ENCODE assay signal across 19 mouse cellular contexts in genomic region chr10:60113965-60114690, GRCm38 (mm10). TPM values are rescaled to one million over a fixed set of nuclear protein-coding genes. Genes with fewer than 3 reads are reported as not detected.
DNase-seq lines count a peak whose midpoint lies in the region; ATAC-seq and TF ChIP-seq lines count a peak whose summit lies in the region.
"Had no signal": no experiment of that assay in that cellular context is flagged by ENCODE, and none has a peak within 500 bp of the region (broad histone marks: within the 10 kb centered on the region; RNA-seq: fewer than 3 reads in every experiment).

No protein-coding gene starts in this region.

- H3K27ac ChIP-seq in cerebellum, adult 2 months (ENCODE audit: insufficient read depth, low read length) = peak overlapping the region; percentile 11; the same call in 1 of the 2 replicates
- 0 out of 2 replicates have a peak overlapping the region, but pooled peaks have one; percentile 9 for H3K27ac ChIP-seq in midbrain, embryonic 10.5 days (replicated peaks)
- H3K27ac ChIP-seq in midbrain, embryonic 14.5 days (replicated peaks; ENCODE audit: low read depth, low read length) = no peak overlapping the region
- H3K27ac ChIP-seq in neural tube, embryonic 15.5 days (replicated peaks) = 0 out of 2 replicates have a peak overlapping the region, but pooled peaks have one; percentile 5
- H3K27ac ChIP-seq: embryonic facial prominence, embryonic 12.5 days; heart, embryonic 13.5 days; macrophage; stomach, embryonic 15.5 days had no signal

- no peak for TF ChIP-seq POLR2A in cerebellum, adult 2 months (IDR thresholded peaks at IDR 0.05; ENCODE audit: borderline replicate concordance, insufficient read depth, low read length)
- no peak for TF ChIP-seq POLR2A in lung, adult 2 months (IDR thresholded peaks at IDR 0.05; ENCODE audit: borderline replicate concordance, extremely low read depth, low read depth, low read length)

- no peak for TF ChIP-seq CTCF in cerebellum, adult 2 months (IDR thresholded peaks at IDR 0.05; ENCODE audit: borderline replicate concordance, insufficient read depth, low read depth, low read length)
- no peak for TF ChIP-seq CTCF in lung, adult 2 months (IDR thresholded peaks at IDR 0.05; ENCODE audit: insufficient read depth, low read length)

- peak in 1 of 2 experiments; percentile 36 for DNase-seq in cerebellum, adult 2 months
- no peak for DNase-seq in cerebellum, postnatal 10 days
- no peak for DNase-seq in midbrain, embryonic 10.5 days (ENCODE audit: low spot score)
- DNase-seq in midbrain, embryonic 14.5 days = no peak
- peak; percentile 33 for DNase-seq in lung, adult 2 months
- DNase-seq in retina, embryonic 14.5 days (ENCODE audit: low spot score) = no peak
- DNase-seq in left cerebral cortex, postnatal 10 days (ENCODE audit: extremely low spot score in 1 of 2, low spot score in 2 of 2) = no peak
- DNase-seq: adrenal gland, adult 8-10 months; cerebellum, adult 11 months; forebrain, postnatal 0 days; heart, postnatal 36 days; kidney, adult 18-20 months had no signal

- H3K36me3 ChIP-seq in midbrain, embryonic 10.5 days = no peaks in the 10 kb centered on the region
- H3K36me3 ChIP-seq in midbrain, embryonic 14.5 days (ENCODE audit: control insufficient read depth, insufficient read depth, low read length) = 0 out of 2 replicates have a peak, but pooled peaks cover 3% of the 10 kb centered on the region
- H3K36me3 ChIP-seq in neural tube, embryonic 15.5 days = 0 out of 2 replicates have a peak, but pooled peaks cover 4% of the 10 kb centered on the region
- H3K36me3 ChIP-seq: embryonic facial prominence, embryonic 12.5 days; heart, embryonic 13.5 days; stomach, embryonic 15.5 days had no signal

- no peaks in the 10 kb centered on the region for H3K9me3 ChIP-seq in midbrain, embryonic 10.5 days (replicated peaks)
- H3K9me3 ChIP-seq in midbrain, embryonic 14.5 days (ENCODE audit: control insufficient read depth, low read length) = no peaks in the 10 kb centered on the region
- H3K9me3 ChIP-seq in neural tube, embryonic 15.5 days (replicated peaks) = no peaks in the 10 kb centered on the region
- H3K9me3 ChIP-seq: embryonic facial prominence, embryonic 12.5 days; heart, embryonic 13.5 days; stomach, embryonic 15.5 days had no signal

- no peaks in the 10 kb centered on the region for H3K27me3 ChIP-seq in cerebellum, adult 2 months (ENCODE audit: control insufficient read depth, insufficient read depth, low read length)
- peaks cover 34% of the 10 kb centered on the region for H3K27me3 ChIP-seq in midbrain, embryonic 10.5 days (ENCODE audit: low read depth, poor library complexity, severe bottlenecking)
- H3K27me3 ChIP-seq in midbrain, embryonic 14.5 days (ENCODE audit: control insufficient read depth, insufficient read depth, low read length) = no peaks in the 10 kb centered on the region
- H3K27me3 ChIP-seq in neural tube, embryonic 15.5 days (replicated peaks) = no peaks in the 10 kb centered on the region
- H3K27me3 ChIP-seq: stomach, embryonic 15.5 days had no signal

- 33% methylated on average over 9 of the region's 9 CpGs for WGBS in cerebellum, adult 2 months
- WGBS in midbrain, embryonic 10.5 days = 92% methylated on average over 9 of the region's 9 CpGs
- 90% methylated on average over 9 of the region's 9 CpGs for WGBS in midbrain, embryonic 14.5 days
- 83% methylated on average over 9 of the region's 9 CpGs for WGBS in lung, adult 2 months
- 89% methylated on average over 9 of the region's 9 CpGs for WGBS in neural tube, embryonic 15.5 days

- no peak overlapping the region for H3K4me2 ChIP-seq in midbrain, embryonic 14.5 days (ENCODE audit: low read length)
- no peak overlapping the region for H3K4me2 ChIP-seq in neural tube, embryonic 15.5 days
- H3K4me2 ChIP-seq: embryonic facial prominence, embryonic 12.5 days; heart, embryonic 13.5 days; liver, embryonic 11.5 days; stomach, embryonic 15.5 days had no signal

- intact Hi-C loops in left cerebral cortex, postnatal 10 days (cut with DNase I) = no loop called here

- no peak overlapping the region for H3K9ac ChIP-seq in midbrain, embryonic 14.5 days (replicated peaks; ENCODE audit: low read length)
- no peak overlapping the region for H3K9ac ChIP-seq in neural tube, embryonic 15.5 days (replicated peaks)
- H3K9ac ChIP-seq: embryonic facial prominence, embryonic 12.5 days; forebrain, postnatal 0 days; heart, embryonic 13.5 days; stomach, embryonic 15.5 days had no signal

- peaks cover 77% of the 10 kb centered on the region for H3K4me1 ChIP-seq in cerebellum, adult 2 months (ENCODE audit: control insufficient read depth, insufficient read depth, low read length)
- peaks cover 46% of the 10 kb centered on the region for H3K4me1 ChIP-seq in midbrain, embryonic 10.5 days
- peaks cover 52% of the 10 kb centered on the region for H3K4me1 ChIP-seq in midbrain, embryonic 14.5 days (ENCODE audit: control insufficient read depth, insufficient read depth, low read length)
- no peaks in the 10 kb centered on the region for H3K4me1 ChIP-seq in lung, adult 2 months (ENCODE audit: control insufficient read depth, insufficient read depth, low read length)
- H3K4me1 ChIP-seq in neural tube, embryonic 15.5 days = peaks cover 80% of the 10 kb centered on the region

- no peak overlapping the region for H3K4me3 ChIP-seq in cerebellum, adult 2 months (replicated peaks; ENCODE audit: insufficient read depth, low read depth, low read length)
- H3K4me3 ChIP-seq in midbrain, embryonic 10.5 days = no peak overlapping the region
- H3K4me3 ChIP-seq in midbrain, embryonic 14.5 days (replicated peaks; ENCODE audit: low read depth, low read length) = no peak overlapping the region
- no peak overlapping the region for H3K4me3 ChIP-seq in lung, adult 2 months (replicated peaks; ENCODE audit: extremely low read depth, low read depth, low read length)
- H3K4me3 ChIP-seq in neural tube, embryonic 15.5 days (replicated peaks) = no peak overlapping the region
- H3K4me3 ChIP-seq: embryonic facial prominence, embryonic 12.5 days; heart, embryonic 13.5 days; stomach, embryonic 15.5 days had no signal

- ATAC-seq in midbrain, embryonic 14.5 days (ENCODE audit: low FRiP score, low TSS enrichment) = no peak
- no peak for ATAC-seq in neural tube, embryonic 15.5 days (ENCODE audit: low FRiP score)
- ATAC-seq: hindbrain, embryonic 16.5 days had no signal

RNA-seq across cellular contexts. Expression of gene Spock2, which starts 8.1 kb away (rescaled TPM):
- 499 and 502 TPM in 2 replicates for polyA plus RNA-seq in cerebellum, adult 2 months (2012; rRNA removed)
- 7.9 and 16.0 TPM in 2 replicates for polyA plus RNA-seq in midbrain, embryonic 10.5 days (2016; fragmentation: Nextera tagmentation; extraction: Ambion mirVana)
- polyA plus RNA-seq in midbrain, embryonic 14.5 days (2014; fragmentation: Nextera tagmentation; extraction: Ambion mirVana) = 67.3 and 67.5 TPM in 2 replicates
- polyA plus RNA-seq in lung, adult 2 months (2012; rRNA removed) = 138 and 143 TPM in 2 replicates
- 114 and 122 TPM in 2 replicates for polyA plus RNA-seq in neural tube, embryonic 15.5 days (2015; fragmentation: Nextera tagmentation; extraction: Ambion mirVana)
- total RNA-seq in left cerebral cortex, postnatal 10 days (2021) = 100 to 1,000 TPM; 484 to 496 TPM
- polyA plus RNA-seq: macrophage had no signal
